In genomic region chr11:54679141-54679540, GRCm38 (mm10) we compare ENCODE assay signal across 23 mouse cellular contexts.
"Had no signal": no experiment of that assay in that cellular context is flagged by ENCODE, and none has a peak within 500 bp of the region (broad histone marks: within the 10 kb centered on the region; RNA-seq: fewer than 3 reads in every experiment).

No protein-coding gene starts in this region.

- DNase-seq: forebrain, postnatal 0 days; gastrocnemius, postnatal 14 days; gastrocnemius, postnatal 36 days; heart, adult 18-20 months; heart, postnatal 14 days; heart, postnatal 36 days; layer of hippocampus, adult 9-11 months; layer of hippocampus, postnatal 36 days; left cerebral cortex, postnatal 4 days; lung, adult 18-20 months had no signal

- H3K4me3 ChIP-seq: forebrain, embryonic 15.5 days; heart, embryonic 13.5 days; heart, embryonic 15.5 days; hindbrain, embryonic 13.5 days; hindbrain, embryonic 15.5 days; limb, embryonic 13.5 days; limb, embryonic 15.5 days had no signal

- H3K4me2 ChIP-seq: forebrain, embryonic 15.5 days; heart, embryonic 11.5 days; heart, embryonic 13.5 days; heart, embryonic 15.5 days; hindbrain, embryonic 13.5 days; hindbrain, embryonic 15.5 days; limb, embryonic 13.5 days; limb, embryonic 15.5 days; liver, embryonic 11.5 days had no signal

- H3K9me3 ChIP-seq: forebrain, embryonic 15.5 days; heart, embryonic 13.5 days; heart, embryonic 15.5 days; hindbrain, embryonic 13.5 days; hindbrain, embryonic 15.5 days; limb, embryonic 13.5 days; limb, embryonic 15.5 days had no signal

- H3K27me3 ChIP-seq: forebrain, embryonic 15.5 days; heart, embryonic 13.5 days; heart, embryonic 15.5 days; hindbrain, embryonic 13.5 days; hindbrain, embryonic 15.5 days; limb, embryonic 13.5 days; limb, embryonic 15.5 days had no signal

- H3K9ac ChIP-seq: forebrain, embryonic 15.5 days; forebrain, postnatal 0 days; heart, embryonic 13.5 days; heart, embryonic 15.5 days; hindbrain, embryonic 13.5 days; hindbrain, embryonic 15.5 days; limb, embryonic 13.5 days; limb, embryonic 15.5 days; liver, embryonic 14.5 days had no signal

- H3K4me1 ChIP-seq: forebrain, embryonic 15.5 days; heart, embryonic 13.5 days; heart, embryonic 15.5 days; hindbrain, embryonic 13.5 days; hindbrain, embryonic 15.5 days; limb, embryonic 13.5 days; limb, embryonic 15.5 days had no signal

- ATAC-seq: forebrain, embryonic 15.5 days; forebrain, postnatal 0 days; hindbrain, postnatal 0 days; intestine, embryonic 16.5 days had no signal

- H3K27ac ChIP-seq: forebrain, embryonic 15.5 days; heart, embryonic 13.5 days; heart, embryonic 15.5 days; hindbrain, embryonic 13.5 days; hindbrain, embryonic 15.5 days; hindbrain, postnatal 0 days; kidney, postnatal 0 days; limb, embryonic 13.5 days; limb, embryonic 15.5 days; liver, embryonic 14.5 days had no signal
